Comparison of ENCODE assay signal across 10 mouse cellular contexts in the genomic region with DNA sequence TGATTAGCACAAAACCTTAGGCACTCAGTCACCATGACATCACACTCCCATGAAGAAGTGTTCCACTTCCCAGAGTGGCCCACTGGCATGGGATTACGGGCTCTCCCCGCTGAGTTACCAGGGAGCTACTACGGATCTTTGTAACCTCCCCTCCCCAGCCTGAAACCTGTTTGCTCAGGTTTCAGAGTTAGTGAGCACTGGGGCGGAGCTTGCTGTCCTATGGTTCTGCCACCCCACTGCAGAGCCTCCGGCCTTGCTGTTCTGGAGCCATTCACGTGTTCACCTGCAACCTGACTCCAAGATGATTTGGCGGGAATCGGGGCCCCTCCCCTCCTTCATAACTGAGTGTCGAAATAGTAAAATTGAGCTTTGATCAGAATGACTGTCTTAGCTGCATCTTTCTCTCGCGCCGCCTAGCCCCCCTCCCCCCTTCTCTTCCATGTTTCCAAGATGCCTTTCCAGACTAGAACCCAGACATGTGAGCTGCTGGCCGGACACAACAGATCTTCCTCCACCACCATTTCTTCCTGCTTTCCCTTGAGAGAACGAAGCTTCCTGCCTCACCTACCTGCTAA.
DNase-seq lines count a peak whose midpoint lies in the region; ATAC-seq and TF ChIP-seq lines count a peak whose summit lies in the region.
"Had no signal": no experiment of that assay in that cellular context is flagged by ENCODE, and none has a peak within 500 bp of the region (broad histone marks: within the 10 kb centered on the region; RNA-seq: fewer than 3 reads in every experiment).

No protein-coding gene starts in this region.

- peak; percentile 86 for ATAC-seq in kidney, embryonic 15.5 days (replicated peaks; ENCODE audit: low FRiP score)
- peak; percentile 85 for ATAC-seq in lung, embryonic 16.5 days (ENCODE audit: low read depth)

- no peaks in the 10 kb centered on the region for H3K27me3 ChIP-seq in embryonic facial prominence, embryonic 10.5 days (replicated peaks; ENCODE audit: low read depth, poor library complexity, severe bottlenecking)
- no peaks in the 10 kb centered on the region for H3K27me3 ChIP-seq in kidney, embryonic 15.5 days
- H3K27me3 ChIP-seq in lung, embryonic 16.5 days (ENCODE audit: control insufficient read depth, insufficient read depth, low read depth, low read length), result no peaks in the 10 kb centered on the region
- H3K27me3 ChIP-seq in hindbrain, embryonic 10.5 days (ENCODE audit: insufficient read depth, poor library complexity, severe bottlenecking), result 0 out of 2 replicates have a peak, but pooled peaks cover 4% of the 10 kb centered on the region
- H3K27me3 ChIP-seq: neural tube, embryonic 12.5 days had no signal

- H3K4me3 ChIP-seq in embryonic facial prominence, embryonic 10.5 days, result no peak overlapping the region
- no peak overlapping the region for H3K4me3 ChIP-seq in kidney, embryonic 15.5 days (replicated peaks)
- no peak overlapping the region for H3K4me3 ChIP-seq in lung, embryonic 16.5 days (ENCODE audit: low read length)
- H3K4me3 ChIP-seq in left cerebral cortex, adult 2 months, result no peak overlapping the region
- H3K4me3 ChIP-seq in hindbrain, embryonic 10.5 days, result no peak overlapping the region
- H3K4me3 ChIP-seq: neural tube, embryonic 12.5 days had no signal

- no peaks in the 10 kb centered on the region for H3K9me3 ChIP-seq in embryonic facial prominence, embryonic 10.5 days
- H3K9me3 ChIP-seq in kidney, embryonic 15.5 days (replicated peaks), result no peaks in the 10 kb centered on the region
- no peaks in the 10 kb centered on the region for H3K9me3 ChIP-seq in lung, embryonic 16.5 days (ENCODE audit: control insufficient read depth, low read length)
- no peaks in the 10 kb centered on the region for H3K9me3 ChIP-seq in hindbrain, embryonic 10.5 days
- H3K9me3 ChIP-seq: neural tube, embryonic 12.5 days had no signal

- H3K27ac ChIP-seq in embryonic facial prominence, embryonic 10.5 days (replicated peaks), result peak overlapping the region; percentile 59
- no peak overlapping the region for H3K27ac ChIP-seq in kidney, embryonic 15.5 days
- H3K27ac ChIP-seq in lung, embryonic 16.5 days (ENCODE audit: low read length), result peak overlapping the region; percentile 39; the same call in 1 of the 2 replicates
- H3K27ac ChIP-seq in left cerebral cortex, adult 2 months, result no peak overlapping the region
- no peak overlapping the region for H3K27ac ChIP-seq in hindbrain, embryonic 10.5 days
- H3K27ac ChIP-seq: neural tube, embryonic 12.5 days had no signal

- peak overlapping the region; percentile 6; the same call in 1 of the 2 replicates for H3K4me2 ChIP-seq in kidney, embryonic 15.5 days
- no peak overlapping the region for H3K4me2 ChIP-seq in lung, embryonic 16.5 days (ENCODE audit: low read depth, low read length)
- H3K4me2 ChIP-seq: neural tube, embryonic 12.5 days had no signal

- H3K4me1 ChIP-seq in embryonic facial prominence, embryonic 10.5 days, result peaks cover 30% of the 10 kb centered on the region
- H3K4me1 ChIP-seq in kidney, embryonic 15.5 days, result peaks cover 19% of the 10 kb centered on the region
- peaks cover 3% of the 10 kb centered on the region; the same call in 1 of the 2 replicates for H3K4me1 ChIP-seq in lung, embryonic 16.5 days (replicated peaks; ENCODE audit: control insufficient read depth, insufficient read depth, low read length)
- peaks cover 19% of the 10 kb centered on the region for H3K4me1 ChIP-seq in hindbrain, embryonic 10.5 days (replicated peaks)
- H3K4me1 ChIP-seq: neural tube, embryonic 12.5 days had no signal

- no peak for TF ChIP-seq CTCF in left cerebral cortex, adult 2 months (IDR thresholded peaks at IDR 0.05)

- H3K9ac ChIP-seq in kidney, embryonic 15.5 days, result no peak overlapping the region
- no peak overlapping the region for H3K9ac ChIP-seq in lung, embryonic 16.5 days (ENCODE audit: low read length)
- H3K9ac ChIP-seq: neural tube, embryonic 12.5 days had no signal

- peak; percentile 91 for DNase-seq in ES-CJ7 (ENCODE audit: low read depth, low spot score)
- DNase-seq in embryonic facial prominence, embryonic 10.5 days (ENCODE audit: low spot score), result peak; percentile 69
- no peak for DNase-seq in left cerebral cortex, adult 2 months (ENCODE audit: extremely low spot score in 1 of 2, low spot score in 2 of 2)
- no peak for DNase-seq in right cerebral cortex, postnatal 4 days
- no peak for DNase-seq in hindbrain, embryonic 10.5 days (ENCODE audit: low spot score)
- DNase-seq: adrenal gland, postnatal 14 days; cerebellum, postnatal 25 days had no signal

- 50% methylated on average over 14 of the region's 14 CpGs for WGBS in embryonic facial prominence, embryonic 10.5 days
- 32% methylated on average over 14 of the region's 14 CpGs for whole genome bisulfite sequencing in kidney, embryonic 15.5 days
- 32% methylated on average over 14 of the region's 14 CpGs for WGBS in lung, embryonic 16.5 days
- 53% methylated on average over 14 of the region's 14 CpGs for WGBS in hindbrain, embryonic 10.5 days

- intact Hi-C loops in left cerebral cortex, adult 2 months (cut with DNase I), result no loop called here

- no peaks in the 10 kb centered on the region for H3K36me3 ChIP-seq in embryonic facial prominence, embryonic 10.5 days (replicated peaks)
- no peaks in the 10 kb centered on the region for H3K36me3 ChIP-seq in kidney, embryonic 15.5 days
- H3K36me3 ChIP-seq in lung, embryonic 16.5 days (ENCODE audit: control insufficient read depth, insufficient read depth, low read length), result no peaks in the 10 kb centered on the region
- H3K36me3 ChIP-seq in hindbrain, embryonic 10.5 days, result no peaks in the 10 kb centered on the region
- H3K36me3 ChIP-seq: neural tube, embryonic 12.5 days had no signal

Comparison
In these comparisons a context has a peak if more than half of its experiments do, and no peak if none do; other contexts are left out.
1. DNase-seq: peak in ES-CJ7 (single experiment) and embryonic facial prominence, embryonic 10.5 days (single experiment); none in left cerebral cortex, adult 2 months (0 of 2), right cerebral cortex, postnatal 4 days (single experiment) and hindbrain, embryonic 10.5 days (single experiment).
2. H3K27ac ChIP-seq: peak in embryonic facial prominence, embryonic 10.5 days (single experiment) and lung, embryonic 16.5 days (single experiment); none in kidney, embryonic 15.5 days (single experiment), left cerebral cortex, adult 2 months (single experiment) and hindbrain, embryonic 10.5 days (single experiment).